Mouse (Mus musculus): ENCODE results near the gene Gm12185. TPM values are rescaled to one million over a fixed set of nuclear protein-coding genes. Genes with fewer than 3 reads are reported as not detected.

The Gm12185 gene
- polyA plus RNA-seq, 1 experiment = not detected

DNA sequence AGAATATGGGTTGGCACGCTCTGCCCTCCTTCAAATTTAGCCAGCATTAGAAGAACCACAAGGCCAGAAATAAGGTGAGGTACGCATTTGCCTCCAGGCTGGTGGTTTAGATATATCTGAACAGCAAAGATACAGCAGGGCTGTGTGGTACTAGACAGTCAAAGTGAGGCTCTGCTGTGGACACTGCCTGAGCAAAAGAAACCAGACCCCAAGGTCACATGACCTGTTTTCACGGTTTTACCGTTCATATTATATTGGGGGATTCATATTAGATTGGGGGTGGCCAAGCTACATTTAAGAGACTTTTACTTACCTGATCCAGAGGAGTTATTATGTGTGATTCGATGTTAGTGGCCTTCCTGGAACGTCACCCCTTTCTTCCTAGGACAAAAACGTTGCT lies 121.2 kb downstream of the Gm12185 start:
- H3K4me1 ChIP-seq (ENCODE audit: control insufficient read depth, insufficient read depth, low read length) = peaks cover 13% of the 10 kb centered on the region
- peak overlapping the region; percentile 81 for H3K27ac ChIP-seq (ENCODE audit: control insufficient read depth, insufficient read depth, low read depth, low read length)
- no peak for TF ChIP-seq CTCF (IDR thresholded peaks at IDR 0.05; ENCODE audit: control insufficient read depth, insufficient read depth, insufficient replicate concordance, low read depth, low read length)
- TF ChIP-seq POLR2A (IDR thresholded peaks at IDR 0.05; ENCODE audit: control insufficient read depth, low read depth, low read length) = no peak
- no peaks in the 10 kb centered on the region for H3K27me3 ChIP-seq (ENCODE audit: control insufficient read depth, insufficient read depth, low read length)
- peak overlapping the region; percentile 71 for H3K4me3 ChIP-seq (ENCODE audit: control insufficient read depth, low read depth, low read length)
- no peaks in the 10 kb centered on the region for H3K36me3 ChIP-seq (ENCODE audit: control insufficient read depth, insufficient read depth, low read length)

DNA sequence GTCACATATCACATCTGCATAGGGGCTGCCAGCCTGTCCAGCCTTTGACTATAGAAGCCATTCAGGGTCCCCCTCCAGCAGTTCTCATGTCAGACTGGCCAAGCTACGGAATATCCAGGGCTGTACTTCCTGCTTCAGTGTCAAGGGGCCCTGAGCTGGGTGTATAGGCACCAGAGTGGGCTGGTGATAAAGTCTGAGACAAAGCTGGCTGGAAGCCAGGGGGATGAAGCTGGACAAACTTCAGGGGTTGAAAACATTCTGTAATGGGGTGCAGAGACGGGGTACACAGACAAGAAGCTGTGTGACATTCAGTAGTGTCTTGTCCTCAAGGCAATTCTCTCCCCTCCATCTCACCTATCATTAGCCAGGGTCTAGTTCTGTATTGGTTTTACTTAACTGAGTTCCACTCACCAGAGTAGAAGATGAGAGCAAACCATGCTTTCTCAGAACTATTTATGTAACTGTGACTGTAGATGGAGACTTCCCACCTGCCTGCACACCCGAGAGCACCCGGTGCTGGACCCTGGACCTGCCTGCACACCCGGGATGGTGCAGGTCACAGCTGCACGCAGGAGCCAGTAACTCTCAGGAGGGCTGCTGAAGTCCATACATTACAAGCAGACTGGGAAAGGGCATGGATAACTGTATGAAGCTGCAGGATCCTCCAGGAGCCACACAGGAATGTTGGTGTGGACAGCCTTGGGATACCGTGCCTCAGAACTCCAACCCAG lies 122.5 kb downstream of the Gm12185 start:
- Histone ChIP-seq H3K4me1 (ENCODE audit: control insufficient read depth, insufficient read depth, low read length) (peaks cover 13% of the 10 kb centered on the region), H3K27me3 (ENCODE audit: control insufficient read depth, insufficient read depth, low read length) (no peaks in the 10 kb centered on the region), H3K27ac (ENCODE audit: control insufficient read depth, insufficient read depth, low read depth, low read length) (no peak overlapping the region), H3K36me3 (ENCODE audit: control insufficient read depth, insufficient read depth, low read length) (no peaks in the 10 kb centered on the region), H3K4me3 (ENCODE audit: control insufficient read depth, low read depth, low read length) (no peak overlapping the region)
- no peak for TF ChIP-seq POLR2A (IDR thresholded peaks at IDR 0.05; ENCODE audit: control insufficient read depth, low read depth, low read length)
- TF ChIP-seq CTCF (IDR thresholded peaks at IDR 0.05; ENCODE audit: control insufficient read depth, insufficient read depth, insufficient replicate concordance, low read depth, low read length) = no peak

DNA sequence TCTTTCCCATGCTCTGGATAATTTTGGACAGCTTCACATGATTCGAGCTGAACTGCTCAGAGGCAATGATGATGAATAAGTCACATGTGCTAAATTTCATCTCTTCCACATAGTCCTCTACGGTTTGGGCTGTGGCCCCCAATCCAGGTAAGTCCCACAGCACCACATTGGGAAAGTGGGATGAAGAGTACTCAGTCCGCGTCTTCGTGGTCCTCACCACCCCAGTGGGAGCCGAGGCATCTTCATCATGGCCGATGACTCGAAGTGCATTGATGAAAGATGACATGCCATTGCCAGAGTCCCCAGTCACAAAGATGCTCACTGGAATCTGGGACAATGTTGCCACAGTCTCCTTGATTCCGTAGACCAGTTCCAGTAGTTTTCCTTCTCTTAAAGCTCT lies 125.5 kb downstream of the Gm12185 start:
- TF ChIP-seq CTCF (IDR thresholded peaks at IDR 0.05; ENCODE audit: control insufficient read depth, insufficient read depth, insufficient replicate concordance, low read depth, low read length) (no peak), POLR2A (IDR thresholded peaks at IDR 0.05; ENCODE audit: control insufficient read depth, low read depth, low read length) (no peak)
- H3K27ac ChIP-seq (ENCODE audit: control insufficient read depth, insufficient read depth, low read depth, low read length) = no peak overlapping the region

DNA sequence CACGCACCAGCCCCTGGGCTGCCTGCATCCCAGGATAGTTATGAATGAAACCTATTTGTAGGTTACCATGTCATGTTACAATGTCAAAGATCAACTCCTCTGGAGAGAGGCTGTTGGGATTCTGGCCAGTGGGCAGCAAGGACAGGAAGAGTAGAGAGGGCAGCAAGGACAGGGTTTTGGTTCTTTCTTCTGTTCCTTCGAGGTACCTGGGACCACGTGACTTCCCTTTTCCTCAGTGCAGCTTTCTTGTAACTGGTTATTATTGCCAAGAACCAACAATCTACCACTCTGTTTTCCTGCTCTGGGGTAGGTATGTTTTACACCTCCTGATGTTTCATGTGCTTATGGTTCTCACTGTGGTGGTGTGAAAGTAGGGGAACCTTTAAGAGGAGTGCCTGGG lies 128.2 kb downstream of the Gm12185 start:
- Histone ChIP-seq H3K4me3 (ENCODE audit: control insufficient read depth, low read depth, low read length) (no peak overlapping the region), H3K27me3 (ENCODE audit: control insufficient read depth, insufficient read depth, low read length) (no peaks in the 10 kb centered on the region), H3K36me3 (ENCODE audit: control insufficient read depth, insufficient read depth, low read length) (no peaks in the 10 kb centered on the region), H3K4me1 (ENCODE audit: control insufficient read depth, insufficient read depth, low read length) (no peaks in the 10 kb centered on the region), H3K27ac (ENCODE audit: control insufficient read depth, insufficient read depth, low read depth, low read length) (no peak overlapping the region)
- TF ChIP-seq CTCF (IDR thresholded peaks at IDR 0.05; ENCODE audit: control insufficient read depth, insufficient read depth, insufficient replicate concordance, low read depth, low read length) (no peak), POLR2A (IDR thresholded peaks at IDR 0.05; ENCODE audit: control insufficient read depth, low read depth, low read length) (no peak)

More for the DNA sequence above, 125.5 kb downstream of the Gm12185 start:
- Histone ChIP-seq H3K36me3 (ENCODE audit: control insufficient read depth, insufficient read depth, low read length) (no peaks in the 10 kb centered on the region), H3K27me3 (ENCODE audit: control insufficient read depth, insufficient read depth, low read length) (no peaks in the 10 kb centered on the region), H3K4me1 (ENCODE audit: control insufficient read depth, insufficient read depth, low read length) (peaks cover 5% of the 10 kb centered on the region), H3K4me3 (ENCODE audit: control insufficient read depth, low read depth, low read length) (no peak overlapping the region)

DNA sequence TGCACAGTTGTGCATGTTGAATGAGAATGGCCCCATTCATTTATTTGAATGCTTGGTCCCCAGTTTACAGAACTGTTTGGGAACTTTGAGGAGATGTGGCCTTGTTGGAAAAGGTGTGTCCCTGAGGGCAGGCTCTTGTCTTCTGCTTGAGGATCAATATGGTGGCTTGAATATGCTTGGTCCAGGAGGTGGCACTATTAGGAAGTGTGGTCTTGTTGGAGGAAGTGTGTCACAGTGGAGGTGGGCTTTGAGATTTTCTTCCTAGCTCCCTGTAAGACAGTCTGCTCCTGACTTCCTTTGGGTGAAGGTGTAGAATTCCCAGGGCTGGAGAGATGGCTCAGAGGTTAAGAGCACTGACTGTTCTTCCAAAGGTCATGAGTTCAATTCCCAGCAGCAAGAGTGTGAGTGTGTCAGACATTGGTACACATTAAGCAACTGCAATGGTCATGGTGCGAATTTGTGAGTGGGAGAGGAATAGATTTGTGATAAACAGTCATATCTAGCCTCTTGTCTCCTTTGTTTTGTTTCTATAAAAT lies 129.2 kb downstream of the Gm12185 start:
- H3K36me3 ChIP-seq (ENCODE audit: control insufficient read depth, insufficient read depth, low read length) = no peaks in the 10 kb centered on the region
- TF ChIP-seq CTCF (IDR thresholded peaks at IDR 0.05; ENCODE audit: control insufficient read depth, insufficient read depth, insufficient replicate concordance, low read depth, low read length) (no peak), POLR2A (IDR thresholded peaks at IDR 0.05; ENCODE audit: control insufficient read depth, low read depth, low read length) (no peak)
- H3K4me1 ChIP-seq (ENCODE audit: control insufficient read depth, insufficient read depth, low read length) = peaks cover 6% of the 10 kb centered on the region
- no peaks in the 10 kb centered on the region for H3K27me3 ChIP-seq (ENCODE audit: control insufficient read depth, insufficient read depth, low read length)
- H3K4me3 ChIP-seq (ENCODE audit: control insufficient read depth, low read depth, low read length) = no peak overlapping the region
- no peak overlapping the region for H3K27ac ChIP-seq (ENCODE audit: control insufficient read depth, insufficient read depth, low read depth, low read length)

DNA sequence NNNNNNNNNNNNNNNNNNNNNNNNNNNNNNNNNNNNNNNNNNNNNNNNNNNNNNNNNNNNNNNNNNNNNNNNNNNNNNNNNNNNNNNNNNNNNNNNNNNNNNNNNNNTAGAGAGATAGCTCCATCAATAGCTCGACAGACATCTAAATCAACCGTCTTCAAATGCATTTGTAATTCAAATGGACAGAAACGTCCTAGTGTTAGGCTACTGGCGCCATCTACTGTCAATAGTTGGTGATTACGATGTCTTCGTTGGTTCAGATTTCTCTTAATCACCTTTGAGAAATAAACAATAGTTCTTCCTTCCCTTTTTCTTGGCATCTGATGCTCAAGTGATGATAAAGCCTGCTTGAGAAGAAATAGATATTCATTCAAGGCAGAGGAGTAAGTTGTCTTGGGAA lies 133.0 kb downstream of the Gm12185 start:
- Histone ChIP-seq H3K27me3 (ENCODE audit: control insufficient read depth, insufficient read depth, low read length) (no peaks in the 10 kb centered on the region), H3K4me3 (ENCODE audit: control insufficient read depth, low read depth, low read length) (no peak overlapping the region), H3K36me3 (ENCODE audit: control insufficient read depth, insufficient read depth, low read length) (no peaks in the 10 kb centered on the region), H3K4me1 (ENCODE audit: control insufficient read depth, insufficient read depth, low read length) (peaks cover 8% of the 10 kb centered on the region), H3K27ac (ENCODE audit: control insufficient read depth, insufficient read depth, low read depth, low read length) (no peak overlapping the region)
- TF ChIP-seq POLR2A (IDR thresholded peaks at IDR 0.05; ENCODE audit: control insufficient read depth, low read depth, low read length) (no peak), CTCF (IDR thresholded peaks at IDR 0.05; ENCODE audit: control insufficient read depth, insufficient read depth, insufficient replicate concordance, low read depth, low read length) (peak; percentile 26; the same call in 1 of the 2 replicates)

Other genes with a start within 250 kb of the Gm12185 start
- 208 and 217 TPM in 2 replicates for gene Rack1, start 191.9 kb downstream of the Gm12185 start, polyA plus RNA-seq (2012; rRNA removed)
- gene Trim41, start 174.9 kb downstream of the Gm12185 start, polyA plus RNA-seq (2012; rRNA removed) = 85.7 and 95.5 TPM in 2 replicates
- gene Trim7, start 166.1 kb downstream of the Gm12185 start, polyA plus RNA-seq (2012; rRNA removed) = 16.3 and 18.3 TPM in 2 replicates
- gene Gm12184, start 165.6 kb downstream of the Gm12185 start, polyA plus RNA-seq (2012; rRNA removed) = 4.8 and 7.2 TPM in 2 replicates
- gene Irgm1, start 120.5 kb downstream of the Gm12185 start, polyA plus RNA-seq (2012; rRNA removed) = 0.75 and 0.78 TPM in 2 replicates
- gene Gm5431, start 90.0 kb downstream of the Gm12185 start, polyA plus RNA-seq (2012; rRNA removed) = 0.02 and 0.05 TPM in 2 replicates
- gene Psme2b, start 46.0 kb downstream of the Gm12185 start, polyA plus RNA-seq (2012; rRNA removed) = 0.53 and 0.67 TPM in 2 replicates
- not detected in 2 replicates for gene Olfr56, start 13.3 kb downstream of the Gm12185 start, polyA plus RNA-seq (2012; rRNA removed)
- gene 9930111J21Rik1, start 12.8 kb downstream of the Gm12185 start, polyA plus RNA-seq (2012; rRNA removed) = 0.12 TPM in 1 of 2 replicates, not detected in the other
- 0.51 and 0.58 TPM in 2 replicates for gene Tgtp1, start 1.9 kb upstream of the Gm12185 start, polyA plus RNA-seq (2012; rRNA removed)
- 0.35 TPM in 2 replicates for gene 9930111J21Rik2, start 59.0 kb upstream of the Gm12185 start, polyA plus RNA-seq (2012; rRNA removed)
- gene Tgtp2, start 72.0 kb upstream of the Gm12185 start, polyA plus RNA-seq (2012; rRNA removed) = 0.08 and 0.63 TPM in 2 replicates
- gene Ifi47, start 84.4 kb upstream of the Gm12185 start, polyA plus RNA-seq (2012; rRNA removed) = 0.37 and 0.42 TPM in 2 replicates
- gene Olfr1396, start 122.6 kb upstream of the Gm12185 start, polyA plus RNA-seq (2012; rRNA removed) = not detected in 2 replicates
- not detected in 2 replicates for gene Olfr1395, start 150.0 kb upstream of the Gm12185 start, polyA plus RNA-seq (2012; rRNA removed)
- gene Olfr1394, start 162.2 kb upstream of the Gm12185 start, polyA plus RNA-seq (2012; rRNA removed) = not detected in 2 replicates
- gene Btnl9, start 194.9 kb upstream of the Gm12185 start, polyA plus RNA-seq (2012; rRNA removed) = 0.04 TPM in 2 replicates
- 4.7 and 5.4 TPM in 2 replicates for gene Zfp62, start 211.1 kb upstream of the Gm12185 start, polyA plus RNA-seq (2012; rRNA removed)

All from testis, adult 2 months (tissue).